ENCODE assay signal across 25 mouse cellular contexts in the genomic region with DNA sequence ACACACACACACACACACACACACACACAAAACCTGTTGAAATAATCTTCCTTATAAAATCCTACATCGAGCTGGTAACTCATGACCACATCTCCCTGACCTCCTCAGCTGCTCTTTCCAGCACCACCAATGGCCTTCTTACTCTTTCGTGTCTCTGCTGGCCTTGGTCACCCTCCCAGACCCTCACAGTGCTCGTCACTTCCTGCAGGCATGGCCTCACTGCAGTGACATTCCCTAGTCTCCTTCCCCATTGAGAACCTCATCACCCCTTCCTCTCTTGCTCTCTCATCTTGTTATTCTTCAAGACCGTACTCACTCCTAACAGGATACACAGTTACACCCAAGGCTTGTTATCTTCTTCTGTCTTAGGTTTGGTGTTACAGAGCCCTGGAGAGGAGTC.
"Had no signal": no experiment of that assay in that cellular context is flagged by ENCODE, and none has a peak within 500 bp of the region (broad histone marks: within the 10 kb centered on the region; RNA-seq: fewer than 3 reads in every experiment).

No protein-coding gene starts in this region.

- H3K4me3 ChIP-seq: gastrocnemius, adult 2 months; hindbrain, embryonic 13.5 days; hindbrain, embryonic 15.5 days; kidney, embryonic 15.5 days; left cerebral cortex, adult 2 months; limb, embryonic 10.5 days; limb, embryonic 12.5 days; liver, embryonic 12.5 days had no signal

- H3K27me3 ChIP-seq: hindbrain, embryonic 13.5 days; hindbrain, embryonic 15.5 days; kidney, embryonic 15.5 days; limb, embryonic 12.5 days; liver, embryonic 12.5 days had no signal

- H3K36me3 ChIP-seq: hindbrain, embryonic 13.5 days; hindbrain, embryonic 15.5 days; kidney, embryonic 15.5 days; limb, embryonic 10.5 days; limb, embryonic 12.5 days; liver, embryonic 12.5 days had no signal

- H3K4me2 ChIP-seq: heart, embryonic 11.5 days; hindbrain, embryonic 13.5 days; hindbrain, embryonic 15.5 days; kidney, embryonic 15.5 days; limb, embryonic 12.5 days; liver, embryonic 12.5 days had no signal

- H3K4me1 ChIP-seq: kidney, embryonic 15.5 days had no signal

- H3K9ac ChIP-seq: hindbrain, embryonic 13.5 days; hindbrain, embryonic 15.5 days; kidney, embryonic 15.5 days; limb, embryonic 12.5 days; liver, embryonic 12.5 days had no signal

- ATAC-seq: forebrain, embryonic 16.5 days; hindbrain, postnatal 0 days; intestine, embryonic 16.5 days; liver, embryonic 12.5 days had no signal

- H3K27ac ChIP-seq: gastrocnemius, adult 2 months; hindbrain, embryonic 13.5 days; hindbrain, embryonic 15.5 days; hindbrain, postnatal 0 days; kidney, embryonic 15.5 days; kidney, postnatal 0 days; left cerebral cortex, adult 2 months; limb, embryonic 10.5 days; limb, embryonic 12.5 days; liver, embryonic 12.5 days had no signal

- DNase-seq: gastrocnemius, adult 2 months; gastrocnemius, postnatal 10 days; gastrocnemius, postnatal 25 days; heart, adult 11 months; heart, postnatal 10 days; heart, postnatal 36 days; kidney, adult 11 months; kidney, adult 2 months; kidney, adult 9 months; kidney, postnatal 14 days; kidney, postnatal 36 days; layer of hippocampus, adult 9-11 months; liver had no signal

- H3K9me3 ChIP-seq: hindbrain, embryonic 13.5 days; hindbrain, embryonic 15.5 days; kidney, embryonic 15.5 days; limb, embryonic 10.5 days; limb, embryonic 12.5 days; liver, embryonic 12.5 days had no signal
